Mouse (Mus musculus) heart, adult 2 months (tissue): ENCODE data around the gene Sult3a2. TPM values are rescaled to one million over a fixed set of nuclear protein-coding genes. Genes with fewer than 3 reads are reported as not detected.
"Not testable (repeated sequence)": the region's sequence is repeated elsewhere in the genome, so short reads cannot be mapped to it uniquely, and the experiment has no call there.

Experiments used
- DNase-seq, 2 experiments: peaks; one replicate each; pipeline ENCODE4 v3.0.0; 2021
- H3K27ac ChIP-seq: fragments of 200-600 bp; 2 replicates; pipeline ENCODE4 v1.8.1; 2022
- H3K27me3 ChIP-seq: fragments of 200-500 bp; 2 replicates; pipeline ENCODE4 v1.6.1; 2012; ENCODE audit warnings: mild to moderate bottlenecking, low read length, inconsistent platforms, mixed read lengths; ENCODE audit not compliant: control insufficient read depth, insufficient read depth
- H3K36me3 ChIP-seq: fragments of 200-500 bp; 2 replicates; pipeline ENCODE4 v1.6.1; 2012; ENCODE audit warnings: low read length, inconsistent platforms; ENCODE audit not compliant: control insufficient read depth, insufficient read depth
- H3K4me1 ChIP-seq: fragments of 200-500 bp; 2 replicates; pipeline ENCODE4 v1.6.1; 2011; ENCODE audit warnings: low read length; ENCODE audit not compliant: control insufficient read depth, insufficient read depth
- H3K4me3 ChIP-seq: fragments of 200-600 bp; 2 replicates; pipeline ENCODE4 v1.8.1; 2022
- H3K79me2 ChIP-seq: fragments of 200-500 bp; replicated peaks from 2 replicates; pipeline ENCODE4 v1.6.1; 2012; ENCODE audit warnings: mild to moderate bottlenecking, inconsistent platforms, low read length, moderate library complexity, mixed read lengths; ENCODE audit not compliant: control insufficient read depth, insufficient read depth
- H3K9ac ChIP-seq: fragments of 200-500 bp; 2 replicates; pipeline ENCODE4 v1.6.1; 2012; ENCODE audit warnings: low read depth, mild to moderate bottlenecking, control low read depth, inconsistent platforms, low read length, mixed read lengths
- CTCF ChIP-seq: fragments of 200-600 bp; IDR thresholded peaks from 2 replicates; pipeline ENCODE4 v1.8.1; 2022; ENCODE audit warnings: antibody characterized with exemption, mild to moderate bottlenecking, moderate library complexity
- EP300 ChIP-seq: fragments of 200-500 bp; IDR thresholded peaks from 2 replicates; pipeline ENCODE4 v1.6.1; 2011; ENCODE audit warnings: low read depth, low read length, control low read depth; ENCODE audit not compliant: insufficient read depth
- POLR2A ChIP-seq: fragments of 200-500 bp; IDR thresholded peaks from 2 replicates; pipeline ENCODE4 v1.6.1; 2011; ENCODE audit warnings: mild to moderate bottlenecking, low read depth, low read length, control low read depth; ENCODE audit not compliant: insufficient read depth
- WGBS: fragments of 180-500 bp; shearing (Covaris S2); methylation state at CpG from one replicate; pipeline ENCODE4 v1.1.7; 2018; 5-methylcytosine and 5-hydroxymethylcytosine counted together
- intact Hi-C: fragments of 180-260 bp; cut with DNase I; formaldehyde crosslinking; loops from one replicate; pipeline ENCODE4 v1.15.1; 2025
- polyA plus RNA-seq: library from polyadenylated mRNA; depleted of rRNA; stranded (reverse); fragments of >200 nt; gene quantifications from 2 replicates; pipeline ENCODE4 v1.2.3, GENCODE M21; 2012; rRNA removed
- total RNA-seq, 2 experiments: library from RNA; stranded (reverse); gene quantifications; 2 replicates each; pipeline ENCODE4 v1.2.3; 2021

The Sult3a2 gene
- total and polyA plus RNA-seq, 3 experiments: not detected

GRCm38 (mm10) chr10:33787541-33787940 lies 1.0 kb upstream of the Sult3a2 start:
- DNase-seq: no peak
- intact Hi-C loops: no loop called here
- Histone ChIP-seq H3K4me3 (no peak overlapping the region), H3K27ac (no peak overlapping the region), H3K36me3 (no peaks in the 10 kb centered on the region), H3K9ac (no peak overlapping the region), H3K4me1 (no peaks in the 10 kb centered on the region), H3K79me2 (no peaks in the 10 kb centered on the region), H3K27me3 (no peaks in the 10 kb centered on the region)
- no peak for TF ChIP-seq CTCF
- TF ChIP-seq EP300: no peak
- no peak for TF ChIP-seq POLR2A

GRCm38 (mm10) chr10:33735251-33735650 lies 51.3 kb downstream of the Sult3a2 start:
- H3K4me1 ChIP-seq, intact Hi-C loops, H3K4me3 ChIP-seq, H3K9ac ChIP-seq, H3K36me3 ChIP-seq, H3K27ac ChIP-seq, DNase-seq, H3K79me2 ChIP-seq, H3K27me3 ChIP-seq: not testable (repeated sequence)
- 85% methylated on average over 7 of the region's 7 CpGs for WGBS

GRCm38 (mm10) chr10:33733241-33733640 lies 53.3 kb downstream of the Sult3a2 start:
- no peaks in the 10 kb centered on the region for H3K27me3 ChIP-seq
- no peaks in the 10 kb centered on the region for H3K79me2 ChIP-seq
- TF ChIP-seq CTCF (no peak), POLR2A (no peak), EP300 (no peak)
- no peaks in the 10 kb centered on the region for H3K4me1 ChIP-seq
- no peak overlapping the region for H3K4me3 ChIP-seq
- intact Hi-C loops: no loop called here
- no peak for DNase-seq
- no peak overlapping the region for H3K9ac ChIP-seq
- H3K27ac ChIP-seq: no peak overlapping the region
- H3K36me3 ChIP-seq: no peaks in the 10 kb centered on the region

GRCm38 (mm10) chr10:33732409-33733185 lies 53.9 kb downstream of the Sult3a2 start:
- no peak overlapping the region for H3K27ac ChIP-seq
- DNase-seq: no peak
- H3K79me2 ChIP-seq: no peaks in the 10 kb centered on the region
- H3K9ac ChIP-seq: no peak overlapping the region
- no peak overlapping the region for H3K4me3 ChIP-seq
- intact Hi-C loops: no loop called here
- no peaks in the 10 kb centered on the region for H3K27me3 ChIP-seq
- no peak for TF ChIP-seq POLR2A
- TF ChIP-seq EP300: no peak
- TF ChIP-seq CTCF: no peak
- WGBS: 75% methylated on average over 4 of the region's 4 CpGs
- H3K4me1 ChIP-seq: no peaks in the 10 kb centered on the region
- H3K36me3 ChIP-seq: no peaks in the 10 kb centered on the region

GRCm38 (mm10) chr10:33723764-33724163 lies 62.7 kb downstream of the Sult3a2 start:
- no peaks in the 10 kb centered on the region for H3K27me3 ChIP-seq
- no peaks in the 10 kb centered on the region for H3K4me1 ChIP-seq
- H3K9ac ChIP-seq: no peak overlapping the region
- H3K36me3 ChIP-seq: no peaks in the 10 kb centered on the region
- intact Hi-C loops: no loop called here
- H3K79me2 ChIP-seq: no peaks in the 10 kb centered on the region
- WGBS: 36% methylated on average over 6 of the region's 6 CpGs
- DNase-seq: no peak
- H3K27ac ChIP-seq: no peak overlapping the region
- TF ChIP-seq CTCF (no peak), POLR2A (no peak), EP300 (no peak)
- H3K4me3 ChIP-seq: no peak overlapping the region

- Histone ChIP-seq H3K4me3 (no peak overlapping the region), H3K27ac (no peak overlapping the region), H3K36me3 (no peaks in the 10 kb centered on the region), H3K79me2 (no peaks in the 10 kb centered on the region), H3K4me1 (no peaks in the 10 kb centered on the region), H3K27me3 (no peaks in the 10 kb centered on the region), H3K9ac (no peak overlapping the region)
- no peak for DNase-seq
- intact Hi-C loops: no loop called here
- WGBS: 77% methylated on average over 4 of the region's 4 CpGs
- TF ChIP-seq EP300: no peak
- TF ChIP-seq CTCF: no peak
Observed at GRCm38 (mm10) chr10:33721827-33722438, 64.6 kb downstream of the Sult3a2 start.

Other genes with a start within 250 kb of the Sult3a2 start
- not detected for gene Clvs2, start 161.9 kb downstream of the Sult3a2 start, total RNA-seq
- not detected in 2 replicates for gene Clvs2, start 161.9 kb downstream of the Sult3a2 start, polyA plus RNA-seq
- not detected for gene Sult3a1, start 71.0 kb upstream of the Sult3a2 start, total RNA-seq
- not detected in 2 replicates for gene Sult3a1, start 71.0 kb upstream of the Sult3a2 start, polyA plus RNA-seq
- gene Rsph4a, start 118.4 kb upstream of the Sult3a2 start, total RNA-seq: not detected
- 0.25 TPM in 1 of 2 replicates, not detected in the other for gene Rsph4a, start 118.4 kb upstream of the Sult3a2 start, polyA plus RNA-seq
- gene Zup1, start 164.6 kb upstream of the Sult3a2 start, total RNA-seq: 1 to 10 TPM; 6.6 to 7.8 TPM
- gene Zup1, start 164.6 kb upstream of the Sult3a2 start, polyA plus RNA-seq: 2.9 and 4.1 TPM in 2 replicates
- 100 to 1,000 TPM; 105 to 123 TPM for gene Rwdd1, start 232.9 kb upstream of the Sult3a2 start, total RNA-seq
- gene Rwdd1, start 232.9 kb upstream of the Sult3a2 start, polyA plus RNA-seq: 38.5 and 59.0 TPM in 2 replicates